Mouse (Mus musculus): ENCODE measurements around the gene Trim7.

- no peak for TF ChIP-seq CTCF (IDR thresholded peaks at IDR 0.05; ENCODE audit: low read depth, low read length)
- no peak for TF ChIP-seq EP300 (IDR thresholded peaks at IDR 0.05; ENCODE audit: insufficient read depth, low read depth, low read length)
- TF ChIP-seq POLR2A (IDR thresholded peaks at IDR 0.05; ENCODE audit: insufficient read depth, low read length) = no peak
Measured at GRCm38 (mm10) chr11:48827926-48828325, 2.0 kb downstream of the Trim7 start.
